In the genomic region with DNA sequence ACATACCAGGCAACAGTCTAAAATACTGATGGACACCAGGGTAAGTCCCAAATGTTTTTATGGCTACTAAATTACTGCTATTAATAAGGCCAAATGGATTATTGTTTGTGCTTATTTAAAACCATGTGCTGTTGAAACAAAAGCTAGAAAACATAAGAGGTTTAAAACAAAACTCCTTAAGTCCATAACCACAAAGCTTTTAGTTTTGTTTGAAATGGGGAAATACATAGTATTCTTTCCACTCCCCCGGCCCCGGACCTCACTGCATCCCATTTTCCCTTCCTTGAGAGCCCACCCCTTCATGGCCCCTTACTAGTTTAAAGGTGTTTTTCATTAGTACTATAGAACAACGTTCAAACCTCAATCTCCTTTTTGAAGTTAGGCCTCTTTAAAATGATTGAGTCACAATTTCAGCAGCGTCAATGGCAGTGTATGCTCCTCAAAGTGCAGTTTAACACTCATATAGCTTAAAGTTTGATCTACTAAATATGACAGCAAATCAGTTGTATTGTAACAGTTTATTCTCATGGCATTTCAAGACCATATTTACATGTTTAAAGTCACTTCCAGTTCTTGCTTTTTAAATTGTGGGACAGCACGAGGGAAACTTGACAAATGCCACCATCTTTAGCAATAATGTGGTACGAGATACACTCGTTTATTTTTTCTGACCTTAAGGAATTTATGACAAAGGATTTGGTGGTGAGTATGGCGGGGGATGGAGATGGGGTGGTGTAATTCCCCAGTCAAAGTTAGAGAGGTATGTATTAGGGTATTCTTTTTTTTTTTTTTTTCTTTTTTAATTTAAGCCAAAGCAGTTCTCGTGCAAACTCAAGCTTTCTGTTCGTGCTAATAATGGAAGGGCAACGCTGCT, we compare ENCODE assay signal across 7 mouse cellular contexts. TPM values are rescaled to one million over a fixed set of nuclear protein-coding genes. Genes with fewer than 3 reads are reported as not detected.
DNase-seq lines count a peak whose midpoint lies in the region; ATAC-seq and TF ChIP-seq lines count a peak whose summit lies in the region.

No protein-coding gene starts in this region.

- TF ChIP-seq POLR2A in thymus, adult 2 months (IDR thresholded peaks at IDR 0.05; ENCODE audit: control insufficient read depth, extremely low read depth, insufficient read depth, low read length, poor library complexity), result no peak
- TF ChIP-seq POLR2A in embryonic fibroblast, embryonic 13.5 days (IDR thresholded peaks at IDR 0.05; ENCODE audit: low read depth, low read length), result no peak

- H3K4me2 ChIP-seq in liver, embryonic 12.5 days, result peak overlapping the region; percentile 76

- no peak for DNase-seq in thymus, adult 2 months
- no peak for DNase-seq in thymus, postnatal 14 days
- no peak for DNase-seq in ovary, postnatal 36 days (ENCODE audit: low spot score)
- no peak for DNase-seq in urinary bladder, adult 18-20 months (ENCODE audit: low spot score in 2 of 2)
- DNase-seq in left cerebral cortex, postnatal 14 days (ENCODE audit: low spot score in 2 of 2), result no peak

- peak overlapping the region; percentile 97 for H3K9ac ChIP-seq in liver, embryonic 12.5 days

- TF ChIP-seq CTCF in thymus, adult 2 months (IDR thresholded peaks at IDR 0.05; ENCODE audit: borderline replicate concordance, control insufficient read depth, extremely low read depth, insufficient read depth, low read length, poor library complexity), result no peak
- TF ChIP-seq CTCF in embryonic fibroblast, embryonic 13.5 days (IDR thresholded peaks at IDR 0.05; ENCODE audit: borderline replicate concordance, insufficient read depth, low read length), result no peak

- H3K36me3 ChIP-seq in thymus, adult 2 months (ENCODE audit: control insufficient read depth, insufficient read depth, low read length), result no peaks in the 10 kb centered on the region
- no peaks in the 10 kb centered on the region for H3K36me3 ChIP-seq in liver, embryonic 12.5 days

- no peak for ATAC-seq in liver, embryonic 12.5 days

- WGBS in thymus, adult 2 months, result 2% methylated on average over 11 of the region's 11 CpGs
- WGBS in liver, embryonic 12.5 days (ENCODE audit: insufficient replicate concordance), result 2% methylated on average over 11 of the region's 11 CpGs

- intact Hi-C loops in left cerebral cortex, postnatal 14 days (cut with DNase I), result no loop called here

- H3K9me3 ChIP-seq in liver, embryonic 12.5 days (replicated peaks), result no peaks in the 10 kb centered on the region

- no peak overlapping the region; the same call in 1 of the 2 replicates for H3K27ac ChIP-seq in thymus, adult 2 months (ENCODE audit: control insufficient read depth, insufficient read depth, low read length)
- H3K27ac ChIP-seq in embryonic fibroblast, embryonic 13.5 days (ENCODE audit: insufficient read depth, low read length), result peak overlapping the region; percentile 70
- peak overlapping the region; percentile 96 for H3K27ac ChIP-seq in liver, embryonic 12.5 days

- H3K4me3 ChIP-seq in thymus, adult 2 months (ENCODE audit: control insufficient read depth, insufficient read depth, low read length), result peak overlapping the region; percentile 91; the same call in 1 of the 2 replicates
- peak overlapping the region; percentile 89 for H3K4me3 ChIP-seq in embryonic fibroblast, embryonic 13.5 days (ENCODE audit: insufficient read depth, low read length)
- peak overlapping the region; percentile 86 for H3K4me3 ChIP-seq in liver, embryonic 12.5 days

- no peaks in the 10 kb centered on the region for H3K4me1 ChIP-seq in thymus, adult 2 months (replicated peaks; ENCODE audit: control insufficient read depth, insufficient read depth, low read length)
- H3K4me1 ChIP-seq in embryonic fibroblast, embryonic 13.5 days (ENCODE audit: control insufficient read depth, insufficient read depth, low read length), result no peaks in the 10 kb centered on the region
- peaks cover 33% of the 10 kb centered on the region for H3K4me1 ChIP-seq in liver, embryonic 12.5 days

- no peaks in the 10 kb centered on the region for H3K27me3 ChIP-seq in thymus, adult 2 months (ENCODE audit: control insufficient read depth, insufficient read depth, low read length)
- H3K27me3 ChIP-seq in liver, embryonic 12.5 days (replicated peaks), result no peaks in the 10 kb centered on the region

RNA-seq across cellular contexts. Expression of gene Ints12, which starts 1.2 kb away (rescaled TPM):
- 9.7 and 10.2 TPM in 2 replicates for polyA plus RNA-seq in thymus, adult 2 months (2012; rRNA removed)
- 13.5 and 17.1 TPM in 2 replicates for polyA plus RNA-seq in embryonic fibroblast, embryonic 13.5 days (2011; ENCODE audit: insufficient read length, low read depth, missing spikeins)
- polyA plus RNA-seq in liver, embryonic 12.5 days (2016; fragmentation: Nextera tagmentation; extraction: Ambion mirVana), result 11.7 and 12.5 TPM in 2 replicates
- 10 to 100 TPM; 11.5 to 13.6 TPM for total RNA-seq in left cerebral cortex, postnatal 14 days (2021)

RNA-seq across cellular contexts. Expression of gene Gstcd, which starts 1.3 kb away (rescaled TPM):
- 6.5 and 8.1 TPM in 2 replicates for polyA plus RNA-seq in thymus, adult 2 months (2012; rRNA removed)
- 17.4 and 20.4 TPM in 2 replicates for polyA plus RNA-seq in embryonic fibroblast, embryonic 13.5 days (2011; ENCODE audit: insufficient read length, low read depth, missing spikeins)
- 5.9 and 6.3 TPM in 2 replicates for polyA plus RNA-seq in liver, embryonic 12.5 days (2016; fragmentation: Nextera tagmentation; extraction: Ambion mirVana)
- 1 to 10 TPM; 6.3 to 7.6 TPM for total RNA-seq in left cerebral cortex, postnatal 14 days (2021)
